8 mouse cellular contexts compared by ENCODE assay signal in the genomic region with DNA sequence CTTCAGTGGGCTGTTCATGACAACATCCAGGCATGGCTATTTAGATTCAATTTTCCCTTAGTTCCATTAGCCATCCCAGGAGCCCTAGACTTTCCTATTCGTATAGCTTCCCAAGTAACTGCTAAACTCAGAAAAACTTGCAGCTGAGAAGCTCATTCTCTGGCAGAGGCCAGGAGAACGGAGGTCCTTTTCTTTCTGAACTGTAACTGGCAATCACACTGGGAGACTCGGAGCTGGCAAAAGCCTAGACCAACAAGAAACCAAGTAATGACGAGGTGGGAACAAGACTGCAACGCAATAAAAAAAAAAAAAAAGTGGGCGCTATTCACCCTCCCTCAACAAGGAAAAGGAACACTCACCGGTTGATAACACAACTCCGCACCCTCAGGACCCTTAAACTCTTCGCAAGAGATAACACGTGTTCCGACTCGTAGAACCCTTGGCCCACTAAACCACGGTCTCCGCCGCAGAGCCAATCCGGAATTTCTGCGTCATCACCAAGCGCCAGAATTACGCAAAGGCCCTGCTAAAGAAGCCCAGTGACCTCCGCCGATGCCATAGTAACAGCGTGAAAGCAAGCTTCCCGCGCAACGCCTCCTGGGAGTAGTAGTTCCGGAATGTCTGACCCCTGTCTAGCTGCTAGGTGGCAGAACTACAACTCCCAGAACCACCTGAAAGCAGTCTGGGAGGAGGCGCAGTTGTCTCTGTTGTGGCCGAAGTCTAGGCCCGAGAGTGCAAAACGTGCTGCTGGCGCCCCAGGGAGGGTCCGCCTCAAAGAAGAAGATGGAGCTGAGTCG. TPM values are rescaled to one million over a fixed set of nuclear protein-coding genes. Genes with fewer than 3 reads are reported as not detected.
A peak's percentile ranks its signal among the peaks of the same experiment; 100 is the strongest.
DNase-seq lines count a peak whose midpoint lies in the region; ATAC-seq lines count a peak whose summit lies in the region.

A gene (plus strand): TSS at position 593 of the 797 bp plus-strand sequence.

- DNase-seq in adrenal gland, adult (ENCODE audit: inconsistent age in 2 of 2, low spot score in 1 of 2) = peak; percentile 99 to 100
- peak; percentile 100 for DNase-seq in embryo, embryonic 10.5 days (ENCODE audit: low spot score)
- peak; percentile 99 for DNase-seq in gastrocnemius, postnatal 14 days
- peak; percentile 99 to 100 for DNase-seq in left cerebral cortex, postnatal 10 days (ENCODE audit: extremely low spot score in 1 of 2, low spot score in 2 of 2)
- peak; percentile 99 for DNase-seq in right cerebral cortex, postnatal 25 days
- DNase-seq in urinary bladder, postnatal 4 days (ENCODE audit: low spot score in 2 of 2) = peak; percentile 98 to 99

- intact Hi-C loops in gastrocnemius, postnatal 14 days (cut with DNase I; ENCODE audit: low total_unique reads) = no loop called here
- intact Hi-C loops in left cerebral cortex, postnatal 10 days (cut with DNase I) = loop anchor here (5.0 kb wide), 1 partner anchor 173 kb away; a partner anchor contains a TSS

- peak; percentile 98 for ATAC-seq in inflammation-experienced regulatory T-cells, adult 6 months
- peak; percentile 98 for ATAC-seq in megakaryocyte-erythroid progenitor cell, adult 5-6 weeks (replicated peaks; ENCODE audit: low FRiP score, low TSS enrichment, poor library complexity, severe bottlenecking)

RNA-seq across cellular contexts. Expression of the gene that starts here (rescaled TPM):
- total RNA-seq in gastrocnemius, postnatal 14 days (2021) = 1 to 10 TPM in 1 of 2 experiments, under 1 TPM in 1; 0.92 to 2.2 TPM
- polyA plus RNA-seq in inflammation-experienced regulatory T-cells, adult 6 months (2017; shearing (Covaris generic)) = 10 to 100 TPM in 2 of 3 experiments, 1 to 10 TPM in 1; 7.2 to 24.6 (median 15.0) TPM
- 1 to 10 TPM; 2.3 to 2.5 TPM for total RNA-seq in left cerebral cortex, postnatal 10 days (2021)
- total RNA-seq in megakaryocyte-erythroid progenitor cell, adult 5-6 weeks (2014; fragmentation: Nextera tagmentation) = 8.3 and 8.8 TPM in 2 replicates
- total RNA-seq in megakaryocyte-erythroid progenitor cell, adult 5-6 weeks (2017) = 13.8 and 14.5 TPM in 2 replicates

Comparison
In these comparisons a context has a peak if more than half of its experiments do, and no peak if none do; other contexts are left out.
1. Peak in every context shown above with its lines: DNase-seq and ATAC-seq.